Mouse (Mus musculus) small intestine, adult 2 months (tissue): ENCODE data around the gene Csrp2.

ENCODE experiments used
- CTCF ChIP-seq: fragments of 200-500 bp; IDR thresholded peaks from 2 replicates; pipeline ENCODE4 v1.5.1; 2012; ENCODE audit warnings: low read depth, mild to moderate bottlenecking, control low read depth, inconsistent platforms, low read length, moderate library complexity, mixed read lengths; ENCODE audit not compliant: insufficient replicate concordance, insufficient read length; ENCODE audit errors: extremely low read depth
- POLR2A ChIP-seq: fragments of 200-500 bp; IDR thresholded peaks from 2 replicates; pipeline ENCODE4 v1.6.1; 2012; ENCODE audit warnings: low read depth, mild to moderate bottlenecking, control low read depth, inconsistent platforms, low read length, moderate library complexity

GRCm38 (mm10) chr10:110974885-110975284 lies 55.3 kb downstream of the Csrp2 start:
- no peak for TF ChIP-seq CTCF
- no peak for TF ChIP-seq POLR2A
